Mouse (Mus musculus): ENCODE measurements around the gene Ubxn1. TPM values are rescaled to one million over a fixed set of nuclear protein-coding genes. Genes with fewer than 3 reads are reported as not detected.
A peak's percentile ranks its signal among the peaks of the same experiment; 100 is the strongest.

Ubxn1 gene
- polyA plus RNA-seq, 1 experiment from 2014 or later: 186 TPM

GRCm38 (mm10) chr19:8838041-8838730 lies 33.1 kb upstream of the Ubxn1 start:
- H3K36me3 ChIP-seq (ENCODE audit: control insufficient read depth, insufficient read depth, low read length): peaks cover 4% of the 10 kb centered on the region
- H3K4me2 ChIP-seq (ENCODE audit: low read depth): peak overlapping the region; percentile 65
- H3K4me3 ChIP-seq (ENCODE audit: low read depth, low read length): peak overlapping the region; percentile 44
- peak overlapping the region; percentile 90 for H3K27ac ChIP-seq (ENCODE audit: low read depth, low read length)
- H3K27me3 ChIP-seq (ENCODE audit: control insufficient read depth, insufficient read depth, low read length): no peaks in the 10 kb centered on the region
- WGBS: 23% methylated on average over 15 of the region's 15 CpGs
- H3K9me3 ChIP-seq (ENCODE audit: control insufficient read depth, low read length): no peaks in the 10 kb centered on the region
- peaks cover 12% of the 10 kb centered on the region for H3K4me1 ChIP-seq (ENCODE audit: control insufficient read depth, insufficient read depth, low read length)
- H3K9ac ChIP-seq (ENCODE audit: low read length): peak overlapping the region; percentile 79
- DNase-seq (ENCODE audit: low spot score): peak; percentile 31
- peak; percentile 17; the same call in 1 of the 2 replicates for ATAC-seq (ENCODE audit: insufficient read depth, low FRiP score, low TSS enrichment)

GRCm38 (mm10) chr19:8839103-8839907 lies 32.0 kb upstream of the Ubxn1 start, which contains the start of gene Gng3:
Gene Gng3, minus strand, starts transcription at chr19:8839194.
- H3K36me3 ChIP-seq (ENCODE audit: control insufficient read depth, insufficient read depth, low read length): peaks cover 1% of the 10 kb centered on the region
- peaks cover 12% of the 10 kb centered on the region for H3K4me1 ChIP-seq (ENCODE audit: control insufficient read depth, insufficient read depth, low read length)
- 50% methylated on average over 11 of the region's 11 CpGs for WGBS
- H3K9me3 ChIP-seq (ENCODE audit: control insufficient read depth, low read length): no peaks in the 10 kb centered on the region
- DNase-seq (ENCODE audit: low spot score) (peak; percentile 80), ATAC-seq (ENCODE audit: insufficient read depth, low FRiP score, low TSS enrichment) (peak; percentile 69)
- H3K4me2 ChIP-seq (ENCODE audit: low read depth): peak within 1 kb of the TSS; percentile 65
- H3K27ac ChIP-seq (ENCODE audit: low read depth, low read length): peak within 1 kb of the TSS; percentile 90
- no peaks in the 10 kb centered on the region for H3K27me3 ChIP-seq (ENCODE audit: control insufficient read depth, insufficient read depth, low read length)
- peak within 1 kb of the TSS; percentile 44 for H3K4me3 ChIP-seq (ENCODE audit: low read depth, low read length)
- H3K9ac ChIP-seq (ENCODE audit: low read length): peak within 1 kb of the TSS; percentile 79

GRCm38 (mm10) chr19:8839908-8840791 lies 31.1 kb upstream of the Ubxn1 start:
- Histone ChIP-seq H3K36me3 (ENCODE audit: control insufficient read depth, insufficient read depth, low read length) (no peaks in the 10 kb centered on the region), H3K27me3 (ENCODE audit: control insufficient read depth, insufficient read depth, low read length) (no peaks in the 10 kb centered on the region), H3K4me2 (ENCODE audit: low read depth) (peak overlapping the region; percentile 65), H3K9ac (ENCODE audit: low read length) (peak overlapping the region; percentile 58), H3K27ac (ENCODE audit: low read depth, low read length) (0 out of 2 replicates have a peak overlapping the region, but pooled peaks have one; percentile 90), H3K9me3 (ENCODE audit: control insufficient read depth, low read length) (no peaks in the 10 kb centered on the region), H3K4me3 (ENCODE audit: low read depth, low read length) (peak overlapping the region; percentile 44), H3K4me1 (ENCODE audit: control insufficient read depth, insufficient read depth, low read length) (peaks cover 12% of the 10 kb centered on the region)
- ATAC-seq (ENCODE audit: insufficient read depth, low FRiP score, low TSS enrichment): peak; percentile 36
- WGBS: 20% methylated on average over 29 of the region's 29 CpGs
- DNase-seq (ENCODE audit: low spot score): peak; percentile 65

GRCm38 (mm10) chr19:8841012-8841411 lies 30.3 kb upstream of the Ubxn1 start:
- DNase-seq (ENCODE audit: low spot score) (no peak), ATAC-seq (ENCODE audit: insufficient read depth, low FRiP score, low TSS enrichment) (no peak)
- Histone ChIP-seq H3K9ac (ENCODE audit: low read length) (peak overlapping the region; percentile 58; the same call in 1 of the 2 replicates), H3K27me3 (ENCODE audit: control insufficient read depth, insufficient read depth, low read length) (no peaks in the 10 kb centered on the region), H3K4me3 (ENCODE audit: low read depth, low read length) (peak overlapping the region; percentile 44; the same call in 1 of the 2 replicates), H3K36me3 (ENCODE audit: control insufficient read depth, insufficient read depth, low read length) (no peaks in the 10 kb centered on the region), H3K9me3 (ENCODE audit: control insufficient read depth, low read length) (no peaks in the 10 kb centered on the region), H3K4me2 (ENCODE audit: low read depth) (peak overlapping the region; percentile 65), H3K4me1 (ENCODE audit: control insufficient read depth, insufficient read depth, low read length) (peaks cover 12% of the 10 kb centered on the region), H3K27ac (ENCODE audit: low read depth, low read length) (no peak overlapping the region)
- WGBS: 84% methylated on average over 7 of the region's 7 CpGs

GRCm38 (mm10) chr19:8842961-8843360 lies 28.3 kb upstream of the Ubxn1 start:
- Histone ChIP-seq H3K9me3 (ENCODE audit: control insufficient read depth, low read length) (no peaks in the 10 kb centered on the region), H3K4me1 (ENCODE audit: control insufficient read depth, insufficient read depth, low read length) (peaks cover 12% of the 10 kb centered on the region), H3K27me3 (ENCODE audit: control insufficient read depth, insufficient read depth, low read length) (no peaks in the 10 kb centered on the region), H3K9ac (ENCODE audit: low read length) (no peak overlapping the region), H3K36me3 (ENCODE audit: control insufficient read depth, insufficient read depth, low read length) (peaks cover 5% of the 10 kb centered on the region), H3K4me3 (ENCODE audit: low read depth, low read length) (no peak overlapping the region), H3K4me2 (ENCODE audit: low read depth) (no peak overlapping the region), H3K27ac (ENCODE audit: low read depth, low read length) (no peak overlapping the region)
- no peak for DNase-seq (ENCODE audit: low spot score)
- 92% methylated on average over 6 of the region's 6 CpGs for WGBS
- no peak for ATAC-seq (ENCODE audit: insufficient read depth, low FRiP score, low TSS enrichment)

- peaks cover 5% of the 10 kb centered on the region for H3K36me3 ChIP-seq (ENCODE audit: control insufficient read depth, insufficient read depth, low read length)
- H3K4me3 ChIP-seq (ENCODE audit: low read depth, low read length): no peak overlapping the region
- WGBS: 76% methylated on average over 5 of the region's 5 CpGs
- DNase-seq (ENCODE audit: low spot score) (peak; percentile 71), ATAC-seq (ENCODE audit: insufficient read depth, low FRiP score, low TSS enrichment) (no peak)
- no peak overlapping the region for H3K9ac ChIP-seq (ENCODE audit: low read length)
- H3K4me1 ChIP-seq (ENCODE audit: control insufficient read depth, insufficient read depth, low read length): peaks cover 6% of the 10 kb centered on the region; the same call in 1 of the 2 replicates
- H3K4me2 ChIP-seq (ENCODE audit: low read depth): no peak overlapping the region
- no peaks in the 10 kb centered on the region for H3K27me3 ChIP-seq (ENCODE audit: control insufficient read depth, insufficient read depth, low read length)
- H3K27ac ChIP-seq (ENCODE audit: low read depth, low read length): no peak overlapping the region
- no peaks in the 10 kb centered on the region for H3K9me3 ChIP-seq (ENCODE audit: control insufficient read depth, low read length)
Measured at GRCm38 (mm10) chr19:8844371-8845129, 26.7 kb upstream of the Ubxn1 start.

- H3K36me3 ChIP-seq (ENCODE audit: control insufficient read depth, insufficient read depth, low read length): peaks cover 5% of the 10 kb centered on the region
- DNase-seq (ENCODE audit: low spot score) (no peak), ATAC-seq (ENCODE audit: insufficient read depth, low FRiP score, low TSS enrichment) (no peak)
- no peak overlapping the region for H3K27ac ChIP-seq (ENCODE audit: low read depth, low read length)
- no peaks in the 10 kb centered on the region for H3K4me1 ChIP-seq (ENCODE audit: control insufficient read depth, insufficient read depth, low read length)
- H3K4me2 ChIP-seq (ENCODE audit: low read depth): no peak overlapping the region
- H3K9me3 ChIP-seq (ENCODE audit: control insufficient read depth, low read length): no peaks in the 10 kb centered on the region
- no peaks in the 10 kb centered on the region for H3K27me3 ChIP-seq (ENCODE audit: control insufficient read depth, insufficient read depth, low read length)
- 75% methylated on average over 5 of the region's 5 CpGs for WGBS
- H3K9ac ChIP-seq (ENCODE audit: low read length): no peak overlapping the region
- H3K4me3 ChIP-seq (ENCODE audit: low read depth, low read length): no peak overlapping the region
Measured at GRCm38 (mm10) chr19:8848356-8848755, 22.9 kb upstream of the Ubxn1 start.
